Mouse (Mus musculus) cerebellum, adult 9-11 months (tissue): Measurements from ENCODE around the gene Ggct.

Source experiments
- DNase-seq: peaks from one replicate; pipeline ENCODE4 v3.0.0; 2022

The Ggct gene

DNA sequence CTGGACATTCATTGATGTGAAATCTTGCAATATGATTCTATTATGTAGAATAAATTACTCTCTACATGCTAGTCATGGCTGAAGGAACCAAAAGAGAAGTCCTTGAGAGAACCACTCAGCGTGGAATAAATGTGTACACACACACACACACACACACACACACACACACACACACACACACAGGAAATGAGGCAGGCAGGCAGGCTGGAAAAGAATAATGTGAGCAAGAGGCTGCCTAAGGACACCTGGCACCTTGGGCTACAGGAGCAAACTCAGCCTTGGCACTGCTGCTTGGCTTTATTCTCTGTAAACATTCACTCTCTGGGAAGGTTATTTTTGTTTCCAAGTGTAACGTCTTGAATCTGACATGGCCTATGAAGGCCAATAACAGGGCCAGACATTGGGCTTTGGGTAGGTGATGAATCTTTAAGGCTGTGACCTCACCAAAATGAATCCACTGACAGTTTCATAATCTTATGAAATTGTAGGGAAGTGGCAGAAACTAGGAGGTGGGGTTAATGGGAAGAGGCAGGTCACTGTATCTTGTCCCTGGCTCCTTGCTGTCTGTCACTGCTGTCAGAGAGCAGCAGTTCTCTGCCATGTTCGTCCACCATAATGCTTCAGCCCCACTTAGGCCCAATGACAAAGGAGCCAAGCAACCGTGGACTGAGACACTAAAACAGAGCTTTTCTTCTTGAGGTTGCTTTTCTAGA lies 46.4 kb downstream of the Ggct start:
- no peak for DNase-seq

DNA sequence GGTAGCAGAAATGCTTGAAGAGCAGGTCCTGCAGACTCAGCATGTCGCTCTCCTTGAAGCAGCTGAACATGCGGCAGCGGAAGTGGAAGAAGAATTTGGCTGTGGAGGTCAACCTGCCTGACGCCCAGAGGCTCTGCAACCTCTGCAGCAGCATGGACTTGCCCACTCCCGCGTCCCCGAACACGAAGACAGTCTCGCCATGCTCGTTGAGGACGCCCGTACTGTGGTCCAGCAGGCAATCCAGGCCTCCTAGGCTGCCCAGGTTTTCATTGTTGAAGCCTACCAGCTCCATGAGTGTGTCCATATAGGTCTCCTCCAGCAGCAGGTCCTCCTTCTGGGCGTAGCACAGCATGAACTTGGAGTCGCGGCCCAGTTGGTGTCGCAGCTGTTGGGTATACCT lies 48.2 kb downstream of the Ggct start:
- DNase-seq = no peak

GRCm38 (mm10) chr6:54943753-54944152 lies 49.0 kb downstream of the Ggct start:
- DNase-seq = no peak

DNA sequence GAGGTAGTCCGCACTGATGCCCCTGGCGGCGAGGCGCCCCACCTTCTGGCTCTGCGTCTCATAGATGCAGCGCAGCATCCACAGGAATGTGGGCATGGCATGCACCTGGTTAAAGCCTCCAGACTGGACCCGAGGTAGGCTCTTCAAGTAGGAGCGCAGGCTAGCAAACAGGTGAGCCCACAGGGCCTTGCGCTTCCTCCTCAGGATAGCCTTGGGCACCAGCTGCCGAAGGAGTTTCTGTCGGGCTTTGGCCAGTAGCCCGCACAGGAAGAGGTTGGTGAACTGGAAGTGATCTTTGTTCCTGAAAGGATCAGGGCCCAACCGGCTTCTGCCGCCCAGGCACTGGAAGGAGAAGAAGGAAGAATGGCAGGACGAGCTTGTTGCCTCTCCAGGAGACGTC lies 49.5 kb downstream of the Ggct start:
- DNase-seq = no peak

DNA sequence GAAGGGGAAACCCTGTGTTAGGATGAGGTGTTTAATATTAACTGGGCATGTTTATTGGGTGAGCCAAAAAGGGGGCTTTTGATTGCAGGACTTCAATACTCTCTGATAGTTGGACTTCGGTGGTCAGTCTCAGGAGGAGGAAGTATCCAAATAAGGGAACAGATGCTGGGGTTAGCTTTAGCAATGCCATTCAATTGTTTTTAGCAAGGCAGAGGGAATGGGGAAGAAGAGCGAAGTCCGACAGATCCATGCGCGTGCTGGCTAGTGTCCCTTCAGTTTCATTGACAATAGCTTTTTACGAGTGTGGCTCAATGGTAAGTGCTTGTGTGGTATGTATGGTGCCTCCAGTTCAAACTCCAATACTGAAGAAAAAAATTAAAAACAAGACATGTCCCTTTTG lies 51.6 kb downstream of the Ggct start:
- DNase-seq = no peak

- no peak for DNase-seq
Measured at GRCm38 (mm10) chr6:54940126-54940525, 52.6 kb downstream of the Ggct start.

DNA sequence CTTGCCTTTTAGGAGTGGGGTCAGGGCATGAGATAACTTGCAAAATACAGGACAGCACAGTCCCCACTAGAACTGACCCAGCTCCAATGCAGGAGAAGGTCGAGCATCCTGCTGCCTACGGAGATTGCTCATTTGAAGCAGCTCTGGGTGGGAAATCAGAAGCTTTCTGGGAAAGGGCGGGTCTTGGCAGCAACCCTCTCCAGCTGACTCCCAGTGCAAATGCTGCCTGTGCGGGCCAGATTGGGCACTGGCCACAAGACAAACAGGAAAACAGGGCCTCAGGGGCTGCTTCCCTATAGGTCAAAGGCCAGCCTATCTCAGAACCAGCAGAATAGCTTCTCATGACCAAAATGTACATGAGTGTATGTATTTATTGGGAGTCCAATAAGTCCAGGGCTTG lies 53.1 kb downstream of the Ggct start:
- DNase-seq = no peak

GRCm38 (mm10) chr6:54936496-54936895 lies 56.3 kb downstream of the Ggct start:
- DNase-seq = no peak

GRCm38 (mm10) chr6:54934930-54935329 lies 57.8 kb downstream of the Ggct start:
- no peak for DNase-seq

DNA sequence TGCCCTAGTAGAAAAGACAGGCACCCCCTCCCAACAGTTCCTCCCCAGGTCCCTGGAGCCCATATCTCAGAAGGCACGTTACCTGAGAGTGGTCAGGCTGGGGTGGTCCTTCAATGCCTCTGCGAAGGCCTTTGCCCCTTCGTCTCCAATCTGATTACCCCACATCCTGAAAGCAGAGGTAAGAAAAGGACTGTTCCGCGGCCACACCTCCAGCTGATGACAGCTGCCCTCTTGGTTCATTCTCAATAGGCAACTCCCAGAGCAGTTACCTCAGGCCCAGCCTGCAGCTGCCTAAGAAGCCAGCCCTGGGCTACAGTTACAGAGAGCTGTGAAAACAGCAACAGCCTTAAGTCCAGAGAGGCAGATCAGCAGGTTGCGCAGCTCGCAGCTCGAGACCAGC lies 58.4 kb downstream of the Ggct start:
- DNase-seq = no peak

- DNase-seq = no peak
Measured at GRCm38 (mm10) chr6:54933866-54934265, 58.9 kb downstream of the Ggct start.

- no peak for DNase-seq
Measured at GRCm38 (mm10) chr6:54933216-54933615, 59.5 kb downstream of the Ggct start.
